Mouse (Mus musculus): ENCODE measurements around the gene Pigo. TPM values are rescaled to one million over a fixed set of nuclear protein-coding genes. Genes with fewer than 3 reads are reported as not detected.
"Not testable (repeated sequence)": the region's sequence is repeated elsewhere in the genome, so short reads cannot be mapped to it uniquely, and the experiment has no call there.

Gene Pigo
- polyA plus RNA-seq, 1 experiment from 2014 or later, result 22.4 TPM

GRCm38 (mm10) chr4:43018156-43018555 lies 7.5 kb downstream of the Pigo start:
- no peak for ATAC-seq (ENCODE audit: low read depth)
- Histone ChIP-seq H3K9me3 (no peaks in the 10 kb centered on the region), H3K27ac (replicated peaks) (no peak overlapping the region), H3K4me3 (no peak overlapping the region), H3K36me3 (peaks cover 68% of the 10 kb centered on the region), H3K4me2 (no peak overlapping the region), H3K4me1 (replicated peaks) (no peaks in the 10 kb centered on the region), H3K9ac (no peak overlapping the region), H3K27me3 (no peaks in the 10 kb centered on the region)
- WGBS, result 96% methylated on average over 4 of the region's 4 CpGs

GRCm38 (mm10) chr4:43012091-43012490 lies 13.5 kb downstream of the Pigo start:
- Histone ChIP-seq H3K27me3 (no peaks in the 10 kb centered on the region), H3K4me2 (no peak overlapping the region), H3K9ac (no peak overlapping the region), H3K9me3 (no peaks in the 10 kb centered on the region), H3K4me1 (replicated peaks) (peaks cover 16% of the 10 kb centered on the region), H3K27ac (replicated peaks) (no peak overlapping the region), H3K36me3 (peaks cover 7% of the 10 kb centered on the region), H3K4me3 (no peak overlapping the region)
- no peak for ATAC-seq (ENCODE audit: low read depth)
- 94% methylated on average over 1 of the region's 1 CpGs for WGBS

- Histone ChIP-seq H3K4me3 (peak within 1 kb of the TSS; percentile 79), H3K9me3 (no peaks in the 10 kb centered on the region), H3K4me2 (peak within 1 kb of the TSS; percentile 86), H3K9ac (peak within 1 kb of the TSS; percentile 75), H3K27ac (replicated peaks) (peak within 1 kb of the TSS; percentile 49; the same call in 1 of the 2 replicates), H3K4me1 (replicated peaks) (peaks cover 16% of the 10 kb centered on the region), H3K27me3 (no peaks in the 10 kb centered on the region), H3K36me3 (peaks cover 3% of the 10 kb centered on the region; the same call in 1 of the 2 replicates)
- peak; percentile 92 for ATAC-seq (ENCODE audit: low read depth)
- under 1% methylated on average over 37 of the region's 37 CpGs for WGBS
These were observed 15.2 kb downstream of the Pigo start, which contains the start of gene Fancg for GRCm38 (mm10) chr4:43010161-43011038. Fancg (minus strand) TSS chr4:43010506.

- no peak overlapping the region for H3K27ac ChIP-seq (replicated peaks)
- H3K4me3 ChIP-seq, result no peak overlapping the region
- no peak overlapping the region for H3K9ac ChIP-seq
- no peaks in the 10 kb centered on the region for H3K27me3 ChIP-seq
- H3K36me3 ChIP-seq, result peaks cover 17% of the 10 kb centered on the region; the same call in 1 of the 2 replicates
- 54% methylated on average over 2 of the region's 2 CpGs for WGBS
- H3K4me1 ChIP-seq (replicated peaks), result peaks cover 20% of the 10 kb centered on the region
- H3K9me3 ChIP-seq, result no peaks in the 10 kb centered on the region
- no peak for ATAC-seq (ENCODE audit: low read depth)
- no peak overlapping the region for H3K4me2 ChIP-seq
These were observed 19.9 kb downstream of the Pigo start for GRCm38 (mm10) chr4:43005765-43006164.

GRCm38 (mm10) chr4:43004951-43005350 lies 20.7 kb downstream of the Pigo start:
- Histone ChIP-seq H3K27ac (replicated peaks) (no peak overlapping the region), H3K4me1 (replicated peaks) (peaks cover 19% of the 10 kb centered on the region), H3K4me3 (no peak overlapping the region), H3K9me3 (no peaks in the 10 kb centered on the region), H3K4me2 (no peak overlapping the region), H3K27me3 (no peaks in the 10 kb centered on the region), H3K9ac (no peak overlapping the region), H3K36me3 (peaks cover 17% of the 10 kb centered on the region; the same call in 1 of the 2 replicates)
- WGBS, result 93% methylated on average over 3 of the region's 3 CpGs
- no peak for ATAC-seq (ENCODE audit: low read depth)

GRCm38 (mm10) chr4:43002756-43003439 lies 22.7 kb downstream of the Pigo start:
- Histone ChIP-seq H3K9me3 (no peaks in the 10 kb centered on the region), H3K36me3 (peaks cover 17% of the 10 kb centered on the region; the same call in 1 of the 2 replicates), H3K4me2 (no peak overlapping the region), H3K9ac (no peak overlapping the region), H3K27ac (replicated peaks) (no peak overlapping the region), H3K4me3 (no peak overlapping the region), H3K4me1 (replicated peaks) (peaks cover 21% of the 10 kb centered on the region), H3K27me3 (no peaks in the 10 kb centered on the region)
- no peak for ATAC-seq (ENCODE audit: low read depth)
- 82% methylated on average over 12 of the region's 12 CpGs for WGBS

GRCm38 (mm10) chr4:43001272-43001671 lies 24.3 kb downstream of the Pigo start:
- H3K27ac ChIP-seq (replicated peaks), result peak overlapping the region; percentile 99

GRCm38 (mm10) chr4:43000141-43000986 lies 25.3 kb downstream of the Pigo start, which contains the start of gene Vcp:
Vcp (minus strand) TSS chr4:43000507.
- peak; percentile 98 for ATAC-seq (ENCODE audit: low read depth)
- Histone ChIP-seq H3K4me1 (replicated peaks) (peaks cover 33% of the 10 kb centered on the region), H3K4me2 (peak within 1 kb of the TSS; percentile 98), H3K4me3 (peak within 1 kb of the TSS; percentile 98), H3K27ac (replicated peaks) (peak within 1 kb of the TSS; percentile 99), H3K9ac (peak within 1 kb of the TSS; percentile 98), H3K36me3 (peaks cover 24% of the 10 kb centered on the region)
- not testable (repeated sequence) for H3K9me3 ChIP-seq, H3K27me3 ChIP-seq
- WGBS, result under 1% methylated on average over 49 of the region's 56 CpGs

More at GRCm38 (mm10) chr4:43001272-43001671, 24.3 kb downstream of the Pigo start:
- no peak overlapping the region for H3K9ac ChIP-seq
- H3K4me2 ChIP-seq, result no peak overlapping the region; the same call in 1 of the 2 replicates
- H3K27me3 ChIP-seq, result no peaks in the 10 kb centered on the region
- WGBS, result 95% methylated on average over 2 of the region's 2 CpGs
- peaks cover 20% of the 10 kb centered on the region; the same call in 1 of the 2 replicates for H3K36me3 ChIP-seq
- no peak overlapping the region for H3K4me3 ChIP-seq
- ATAC-seq (ENCODE audit: low read depth), result no peak
- H3K9me3 ChIP-seq, result no peaks in the 10 kb centered on the region
- H3K4me1 ChIP-seq (replicated peaks), result peaks cover 33% of the 10 kb centered on the region

GRCm38 (mm10) chr4:42999451-43000140 lies 26.0 kb downstream of the Pigo start:
- peaks cover 29% of the 10 kb centered on the region for H3K36me3 ChIP-seq
- under 1% methylated on average over 46 of the region's 51 CpGs for WGBS
- H3K9me3 ChIP-seq, result no peaks in the 10 kb centered on the region
- peak; percentile 86 for ATAC-seq (ENCODE audit: low read depth)
- H3K4me1 ChIP-seq (replicated peaks), result peaks cover 33% of the 10 kb centered on the region
- H3K4me3 ChIP-seq, result peak overlapping the region; percentile 98
- peak overlapping the region; percentile 98 for H3K4me2 ChIP-seq
- no peaks in the 10 kb centered on the region for H3K27me3 ChIP-seq
- peak overlapping the region; percentile 99 for H3K27ac ChIP-seq (replicated peaks)
- peak overlapping the region; percentile 98 for H3K9ac ChIP-seq

GRCm38 (mm10) chr4:42998022-42998421 lies 27.6 kb downstream of the Pigo start:
- H3K27ac ChIP-seq (replicated peaks), result no peak overlapping the region
- H3K9me3 ChIP-seq, result no peaks in the 10 kb centered on the region
- H3K27me3 ChIP-seq, result no peaks in the 10 kb centered on the region
- H3K4me3 ChIP-seq, result peak overlapping the region; percentile 98
- ATAC-seq (ENCODE audit: low read depth), result no peak
- 45% methylated on average over 2 of the region's 2 CpGs for WGBS
- peak overlapping the region; percentile 98 for H3K4me2 ChIP-seq
- H3K9ac ChIP-seq, result peak overlapping the region; percentile 98
- H3K4me1 ChIP-seq (replicated peaks), result peaks cover 33% of the 10 kb centered on the region
- H3K36me3 ChIP-seq, result peaks cover 42% of the 10 kb centered on the region

GRCm38 (mm10) chr4:42988296-42988695 lies 37.3 kb downstream of the Pigo start:
- Histone ChIP-seq H3K4me1 (replicated peaks) (no peaks in the 10 kb centered on the region), H3K27ac (replicated peaks) (no peak overlapping the region), H3K4me2 (no peak overlapping the region), H3K9ac (no peak overlapping the region), H3K9me3 (no peaks in the 10 kb centered on the region), H3K27me3 (no peaks in the 10 kb centered on the region), H3K4me3 (no peak overlapping the region), H3K36me3 (peaks cover 98% of the 10 kb centered on the region)
- 94% methylated on average over 1 of the region's 1 CpGs for WGBS
- ATAC-seq (ENCODE audit: low read depth), result no peak
